In genomic region chr3:96487596-96488289, GRCm38 (mm10) we compare ENCODE assay signal across 9 mouse cellular contexts. TPM values are rescaled to one million over a fixed set of nuclear protein-coding genes. Genes with fewer than 3 reads are reported as not detected.
DNase-seq lines count a peak whose midpoint lies in the region; ATAC-seq and TF ChIP-seq lines count a peak whose summit lies in the region.
"Had no signal": no experiment of that assay in that cellular context is flagged by ENCODE, and none has a peak within 500 bp of the region (broad histone marks: within the 10 kb centered on the region; RNA-seq: fewer than 3 reads in every experiment).

No protein-coding gene starts in this region.

- H3K79me2 ChIP-seq in C2C12 (ENCODE audit: control insufficient read depth, insufficient read depth) = no peaks in the 10 kb centered on the region
- no peaks in the 10 kb centered on the region for H3K79me2 ChIP-seq in liver, adult 2 months (ENCODE audit: control insufficient read depth, insufficient read depth, low read length)

- H3K9ac ChIP-seq in embryonic facial prominence, embryonic 12.5 days = 0 out of 2 replicates have a peak overlapping the region, but pooled peaks have one; percentile 30
- H3K9ac ChIP-seq in hindbrain, embryonic 11.5 days (ENCODE audit: low read depth, low read length) = peak overlapping the region; percentile 25; the same call in 1 of the 2 replicates
- H3K9ac ChIP-seq in liver, adult 2 months (ENCODE audit: low read depth, low read length) = peak overlapping the region; percentile 85

- TF ChIP-seq CTCF in C2C12 (IDR thresholded peaks at IDR 0.05; ENCODE audit: control insufficient read depth, insufficient read depth, insufficient read length) (no peak), Patski (IDR thresholded peaks at IDR 0.05) (peak; percentile 64)
- peak; percentile 41 for TF ChIP-seq CTCF in liver, adult 2 months (IDR thresholded peaks at IDR 0.05; ENCODE audit: low read depth, low read length)

- peak overlapping the region; percentile 53 for H3K4me2 ChIP-seq in embryonic facial prominence, embryonic 12.5 days (replicated peaks)
- H3K4me2 ChIP-seq in hindbrain, embryonic 11.5 days (replicated peaks; ENCODE audit: low read depth, low read length) = peak overlapping the region; percentile 30

- peak overlapping the region; percentile 49 for H3ac ChIP-seq in C2C12 (ENCODE audit: control insufficient read depth, insufficient read length, low read depth)

- H3K36me3 ChIP-seq in C2C12 (ENCODE audit: control insufficient read depth, insufficient read depth) = no peaks in the 10 kb centered on the region
- no peaks in the 10 kb centered on the region for H3K36me3 ChIP-seq in embryonic facial prominence, embryonic 12.5 days
- H3K36me3 ChIP-seq in hindbrain, embryonic 11.5 days (ENCODE audit: control insufficient read depth, insufficient read depth, low read length) = no peaks in the 10 kb centered on the region
- H3K36me3 ChIP-seq in liver, adult 2 months (ENCODE audit: control insufficient read depth, insufficient read depth, low read length) = no peaks in the 10 kb centered on the region

- H3K79me3 ChIP-seq in C2C12 (ENCODE audit: low read depth) = no peaks in the 10 kb centered on the region

- H3K27ac ChIP-seq in embryonic facial prominence, embryonic 12.5 days = peak overlapping the region; percentile 83
- peak overlapping the region; percentile 24; the same call in 1 of the 2 replicates for H3K27ac ChIP-seq in hindbrain, embryonic 11.5 days (ENCODE audit: low read depth, low read length)
- peak overlapping the region; percentile 97 for H3K27ac ChIP-seq in liver, adult 2 months (replicated peaks; ENCODE audit: insufficient read depth, low read depth, low read length)

- CTCF ChIA-PET in Patski (lab: Charles Lee) = no interaction called here

- DNase-seq in Patski (ENCODE audit: low read depth, low spot score) = no peak
- peak; percentile 57 for DNase-seq in hindbrain, embryonic 11.5 days (ENCODE audit: low spot score)
- peak; percentile 44 for DNase-seq in liver, adult 2 months (ENCODE audit: extremely low read depth, low read depth, low spot score)
- DNase-seq in naive thymus-derived CD4-positive, alpha-beta T cell, adult 2 months (ENCODE audit: low read depth) = peak; percentile 82
- peak; percentile 54 to 71 for DNase-seq in thymus, postnatal 36 days
- DNase-seq in left cerebral cortex, postnatal 36 days (ENCODE audit: low spot score in 2 of 2) = no peak

- H3K27me3 ChIP-seq in C2C12 (ENCODE audit: control insufficient read depth, insufficient read depth, insufficient read length) = no peaks in the 10 kb centered on the region
- no peaks in the 10 kb centered on the region for H3K27me3 ChIP-seq in Patski
- 0 out of 2 replicates have a peak, but pooled peaks cover 2% of the 10 kb centered on the region for H3K27me3 ChIP-seq in embryonic facial prominence, embryonic 12.5 days
- 0 out of 2 replicates have a peak, but pooled peaks cover 2% of the 10 kb centered on the region for H3K27me3 ChIP-seq in hindbrain, embryonic 11.5 days (ENCODE audit: control insufficient read depth, insufficient read depth, low read length)
- H3K27me3 ChIP-seq in liver, adult 2 months (ENCODE audit: control insufficient read depth, insufficient read depth, low read length) = no peaks in the 10 kb centered on the region

- in situ Hi-C loops in Patski (cut with MboI; ENCODE audit: low pct_unique_long_range_greater_than_20kb) = loop anchor here (10.0 kb wide), 1 partner anchor 63 kb away; no protein-coding TSS in a partner anchor

- TF ChIP-seq POLR2A in liver, adult 2 months (IDR thresholded peaks at IDR 0.05; ENCODE audit: extremely low read depth, insufficient read depth, low read length) = no peak

- intact Hi-C loops in left cerebral cortex, postnatal 36 days (cut with DNase I) = no loop called here

- POLR2A ChIA-PET in Patski (lab: Charles Lee) = interaction anchor here (0.5 to 1.2 kb wide), 2 partner anchors 14 to 45 kb away, joined by 3 read pairs; no protein-coding TSS in a partner anchor

- H3K9me3 ChIP-seq in embryonic facial prominence, embryonic 12.5 days = no peaks in the 10 kb centered on the region
- no peaks in the 10 kb centered on the region for H3K9me3 ChIP-seq in hindbrain, embryonic 11.5 days (ENCODE audit: control insufficient read depth, low read length)

- H3K4me3 ChIP-seq in C2C12 (ENCODE audit: insufficient read depth, poor library complexity, severe bottlenecking) = peak overlapping the region; percentile 14
- peak overlapping the region; percentile 34 for H3K4me3 ChIP-seq in embryonic facial prominence, embryonic 12.5 days
- peak overlapping the region; percentile 17 for H3K4me3 ChIP-seq in hindbrain, embryonic 11.5 days (ENCODE audit: low read depth, low read length)
- H3K4me3 ChIP-seq in liver, adult 2 months (ENCODE audit: insufficient read depth, low read depth, low read length) = peak overlapping the region; percentile 72

- WGBS in embryonic facial prominence, embryonic 12.5 days = 5% methylated on average over 26 of the region's 26 CpGs
- WGBS in hindbrain, embryonic 11.5 days = 5% methylated on average over 24 of the region's 26 CpGs
- 3% methylated on average over 26 of the region's 26 CpGs for WGBS in liver, adult 2 months

- H3K4me1 ChIP-seq in embryonic facial prominence, embryonic 12.5 days = no peaks in the 10 kb centered on the region
- H3K4me1 ChIP-seq in hindbrain, embryonic 11.5 days (replicated peaks; ENCODE audit: control insufficient read depth, insufficient read depth, low read length) = no peaks in the 10 kb centered on the region
- H3K4me1 ChIP-seq in liver, adult 2 months (ENCODE audit: control insufficient read depth, insufficient read depth, low read length) = peaks cover 5% of the 10 kb centered on the region; the same call in 1 of the 2 replicates

- peak; percentile 1 for ATAC-seq in Patski
- ATAC-seq in embryonic facial prominence, embryonic 12.5 days (ENCODE audit: insufficient number of reproducible peaks, insufficient read depth, low FRiP score, low TSS enrichment) = no peak
- ATAC-seq in hindbrain, embryonic 11.5 days (ENCODE audit: low FRiP score) = no peak

TF ChIP-seq in C2C12, 6 proteins besides CTCF, POLR2A, EP300 and RAD21:
- no peak for TF ChIP-seq CEBPB (IDR thresholded peaks at IDR 0.05; ENCODE audit: low read depth)
- TF ChIP-seq USF1 (IDR thresholded peaks at IDR 0.05; ENCODE audit: low read depth) = no peak
- TF ChIP-seq MAX (IDR thresholded peaks at IDR 0.05) = no peak
- no peak for TF ChIP-seq FOSL1 (IDR thresholded peaks at IDR 0.05; ENCODE audit: insufficient read depth, low read length, poor library complexity, severe bottlenecking)

RNA-seq across cellular contexts. Expression of gene BC107364, which starts 35.6 kb away (rescaled TPM):
- polyA plus RNA-seq in C2C12 (2012; fragmentation: generic; extraction: Trizol) = not detected
- polyA plus RNA-seq in Patski (2021) = not detected
- 0.26 TPM in 1 of 2 replicates, not detected in the other for polyA plus RNA-seq in embryonic facial prominence, embryonic 12.5 days (2016; fragmentation: Nextera tagmentation; extraction: Ambion mirVana)
- not detected in 2 replicates for polyA plus RNA-seq in hindbrain, embryonic 11.5 days (2014; fragmentation: Nextera tagmentation; extraction: Ambion mirVana)
- not detected in 2 replicates for total RNA-seq in liver, adult 2 months (2014; rRNA removed)
- polyA plus RNA-seq in liver, adult 2 months (2012; rRNA removed) = not detected in 2 replicates
- not detected for total RNA-seq in left cerebral cortex, postnatal 36 days (2021)
- polyA plus RNA-seq: gonadal fat pad, adult 2 months had no signal

RNA-seq across cellular contexts. Expression of gene Hfe2, which starts 37.2 kb away (rescaled TPM):
- polyA plus RNA-seq in C2C12 (2012; fragmentation: generic; extraction: Trizol) = 0.23 TPM
- polyA plus RNA-seq in Patski (2021) = not detected
- polyA plus RNA-seq in embryonic facial prominence, embryonic 12.5 days (2016; fragmentation: Nextera tagmentation; extraction: Ambion mirVana) = 3.2 and 4.0 TPM in 2 replicates
- 1.5 and 1.6 TPM in 2 replicates for polyA plus RNA-seq in hindbrain, embryonic 11.5 days (2014; fragmentation: Nextera tagmentation; extraction: Ambion mirVana)
- 29.6 and 36.4 TPM in 2 replicates for total RNA-seq in liver, adult 2 months (2014; rRNA removed)
- 93.8 and 98.4 TPM in 2 replicates for polyA plus RNA-seq in liver, adult 2 months (2012; rRNA removed)
- 1 to 10 TPM in 1 of 2 experiments, under 1 TPM in 1; 0.77 to 2.1 TPM for total RNA-seq in left cerebral cortex, postnatal 36 days (2021)

Comparison
In these comparisons a context has a peak if more than half of its experiments do, and no peak if none do; other contexts are left out.
1. H3K4me3 ChIP-seq: peak in every context shown above with its lines; median percentile 72 in liver, adult 2 months; 34 in embryonic facial prominence, embryonic 12.5 days; 17 in hindbrain, embryonic 11.5 days; 14 in C2C12.
2. DNase-seq: peak in hindbrain, embryonic 11.5 days (single experiment), liver, adult 2 months (single experiment), naive thymus-derived CD4-positive, alpha-beta T cell, adult 2 months (single experiment) and thymus, postnatal 36 days (2 of 2); none in Patski (single experiment) and left cerebral cortex, postnatal 36 days (0 of 2).
3. H3K27ac ChIP-seq: peak in every context shown above with its lines; median percentile 97 in liver, adult 2 months; 83 in embryonic facial prominence, embryonic 12.5 days; 24 in hindbrain, embryonic 11.5 days.
4. H3K9ac ChIP-seq: peak in every context shown above with its lines; median percentile 85 in liver, adult 2 months; 30 in embryonic facial prominence, embryonic 12.5 days; 25 in hindbrain, embryonic 11.5 days.
5. RNA of gene Hfe2, which starts 37.2 kb away (polyA plus RNA-seq): 93.8 to 98.4 TPM in liver, adult 2 months; 3.2 to 4.0 TPM in embryonic facial prominence, embryonic 12.5 days, 1.5 to 1.6 TPM in hindbrain, embryonic 11.5 days, 0.23 TPM in C2C12 (single experiment) and not detected in Patski (single experiment); every median in the first group is over 10 times any median in the second.